Mouse (Mus musculus) telencephalon, adult 2 months (tissue): ENCODE measurements around the gene Immp2l.

Source experiments
- DNase-seq: peaks from one replicate; pipeline ENCODE4 v3.0.0-alpha.2; 2011; ENCODE audit warnings: low read depth, low spot score

Gene Immp2l

GRCm38 (mm10) chr12:41425101-41425679 lies 401.3 kb downstream of the Immp2l start:
- no peak for DNase-seq

GRCm38 (mm10) chr12:41427464-41427863 lies 403.6 kb downstream of the Immp2l start:
- DNase-seq = no peak

GRCm38 (mm10) chr12:41428806-41429205 lies 404.9 kb downstream of the Immp2l start:
- DNase-seq = no peak

DNA sequence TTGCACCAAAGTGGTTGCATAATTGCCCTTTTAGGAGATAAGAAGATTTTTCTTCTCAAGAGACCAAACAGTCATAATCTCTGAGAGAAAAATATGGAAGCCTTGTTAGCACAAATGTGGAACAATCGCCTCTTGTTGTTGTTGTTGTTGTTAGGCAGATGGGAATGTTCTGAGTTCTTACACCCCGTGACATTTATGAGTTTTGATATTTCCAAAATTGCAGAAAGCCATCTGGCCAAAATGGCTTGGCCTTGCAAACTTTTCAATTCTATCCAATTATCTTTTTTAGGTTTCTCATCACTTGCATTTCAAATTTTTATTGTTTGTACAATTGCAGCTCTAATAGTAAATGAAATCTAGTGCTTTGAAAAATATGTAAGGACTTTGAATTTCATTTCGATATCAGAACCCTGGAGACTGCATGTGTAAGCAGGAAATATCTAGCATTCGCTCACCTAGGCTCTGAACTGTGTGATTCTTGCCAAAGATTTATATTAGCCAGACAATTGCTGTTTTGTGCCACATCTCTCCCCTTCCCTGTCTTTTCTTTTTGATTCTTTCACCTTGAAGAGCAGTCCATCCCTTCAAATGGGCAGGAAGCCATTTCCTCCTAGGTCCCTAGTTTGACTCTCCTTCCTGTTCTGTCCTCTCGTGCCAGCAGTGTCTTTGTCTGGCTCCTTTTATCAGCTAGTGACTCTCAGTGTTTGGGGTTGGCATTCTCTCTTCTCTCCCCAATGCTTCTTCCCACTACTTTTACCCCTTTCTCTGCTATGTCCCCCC lies 412.5 kb downstream of the Immp2l start:
- no peak for DNase-seq

DNA sequence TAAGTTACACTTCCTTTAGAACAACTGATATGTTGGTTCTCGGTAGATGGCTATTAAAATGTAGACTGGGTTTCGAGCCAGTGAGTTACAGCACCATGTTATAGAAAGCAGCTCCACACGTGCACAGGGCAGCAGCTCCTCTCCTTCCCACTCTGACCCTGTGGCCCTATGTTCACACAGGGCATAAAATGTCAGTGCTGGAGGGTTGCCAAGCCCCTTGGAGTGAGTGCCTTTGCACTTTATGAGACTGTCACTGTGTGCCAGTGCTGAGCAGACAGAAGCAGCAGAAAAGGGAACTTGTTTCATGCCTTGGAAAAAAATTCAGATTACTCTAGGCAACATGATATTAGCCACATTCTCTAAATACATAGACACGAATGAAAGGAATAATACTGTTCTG lies 414.6 kb downstream of the Immp2l start:
- no peak for DNase-seq

GRCm38 (mm10) chr12:41468374-41468991 lies 444.6 kb downstream of the Immp2l start:
- no peak for DNase-seq

DNA sequence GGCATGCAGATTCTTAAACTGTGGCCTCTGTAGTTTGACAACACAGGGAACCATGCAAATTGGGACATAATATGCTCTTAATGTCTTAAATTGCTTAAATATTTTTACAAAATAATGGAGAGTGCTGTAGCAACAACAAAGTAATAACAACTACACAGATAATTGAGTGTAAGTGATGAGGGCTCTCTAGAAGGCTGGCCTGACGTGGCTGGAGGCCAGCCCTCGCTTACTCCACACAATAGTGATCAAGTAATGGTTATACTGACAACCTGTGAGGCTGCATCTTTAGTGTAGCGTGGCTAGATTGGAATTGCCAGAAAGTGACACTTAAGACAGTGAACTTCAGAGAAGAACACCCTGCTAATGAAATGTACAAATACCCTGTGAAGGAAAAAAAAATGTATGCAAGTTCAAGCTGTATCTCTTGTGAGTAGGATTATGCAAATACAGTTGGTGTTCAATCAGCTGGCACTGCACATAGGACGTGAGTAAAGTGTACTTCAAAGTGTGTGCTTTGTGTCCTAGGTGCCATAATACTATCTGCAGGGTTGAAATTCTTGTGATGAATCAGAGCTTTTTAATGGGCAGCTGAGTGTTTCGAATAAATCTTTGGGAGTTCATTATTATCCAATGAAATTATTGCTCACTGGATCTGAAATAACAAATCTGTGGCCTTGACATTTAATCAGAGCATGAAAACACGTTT lies 445.4 kb downstream of the Immp2l start:
- DNase-seq = no peak

GRCm38 (mm10) chr12:41481486-41481885 lies 457.6 kb downstream of the Immp2l start:
- no peak for DNase-seq

DNA sequence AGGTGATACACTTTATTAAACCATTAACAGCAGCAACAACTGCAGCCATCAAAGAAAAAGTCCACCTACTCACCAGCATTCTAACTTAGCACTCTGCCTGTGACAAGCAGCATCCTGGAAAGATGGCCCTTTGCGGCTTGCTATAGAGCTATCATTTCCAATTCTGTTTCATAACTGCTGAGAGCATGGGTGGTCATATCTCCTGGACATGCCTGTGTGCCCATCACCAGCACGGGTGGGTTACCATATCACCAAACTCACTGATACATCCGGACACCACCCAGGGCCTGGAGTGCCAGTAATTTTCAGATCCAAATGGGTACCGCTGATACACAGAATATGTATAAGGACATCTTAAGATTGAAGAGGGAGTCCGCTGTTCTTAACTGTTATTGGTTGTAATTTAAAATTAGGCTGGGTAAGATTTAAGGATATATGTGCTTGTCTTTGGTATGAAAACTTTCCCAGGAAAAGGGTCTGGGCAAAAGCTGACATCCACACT lies 459.3 kb downstream of the Immp2l start:
- peak; percentile 29 for DNase-seq

DNA sequence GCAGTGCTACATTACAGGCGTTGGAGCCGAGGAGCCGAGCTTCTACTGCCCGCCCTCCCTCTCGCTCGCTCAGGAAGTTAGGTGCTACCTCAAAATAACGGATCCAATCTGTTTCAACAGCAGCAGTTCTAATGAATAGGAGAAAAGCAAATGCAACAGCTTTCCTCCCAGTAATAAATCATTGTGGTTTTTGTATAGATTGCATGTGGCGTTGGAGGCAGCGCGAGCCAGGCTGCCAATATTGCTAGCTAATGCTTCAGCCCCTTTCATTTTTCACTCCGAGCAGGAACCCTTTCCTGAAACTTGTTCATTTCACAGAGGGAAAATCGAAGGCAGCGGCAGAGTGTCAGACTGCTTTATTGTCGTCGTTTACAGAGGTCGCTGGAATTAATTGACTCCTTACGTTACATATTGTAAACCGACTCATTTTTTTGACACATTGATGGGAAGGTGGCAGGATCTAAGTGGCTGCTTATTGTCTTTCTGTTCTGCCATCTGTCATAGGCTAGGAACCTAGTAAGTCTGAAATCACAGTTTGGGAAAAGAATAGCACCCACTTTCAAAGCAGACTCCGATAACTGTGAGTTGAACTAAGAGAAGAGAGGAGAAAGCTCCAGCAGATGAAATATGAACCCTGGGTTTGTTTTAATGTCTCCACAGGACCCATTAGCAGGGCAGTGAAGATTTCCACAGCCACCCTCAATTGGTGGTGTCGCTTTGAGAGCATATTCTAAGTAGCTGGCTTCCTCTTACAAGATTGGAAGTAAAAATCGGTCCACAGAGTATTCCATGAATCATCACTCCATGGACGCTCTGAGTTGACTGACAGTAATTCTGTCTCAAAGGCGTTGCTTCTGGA lies 459.9 kb downstream of the Immp2l start:
- DNase-seq = peak; percentile 60

DNA sequence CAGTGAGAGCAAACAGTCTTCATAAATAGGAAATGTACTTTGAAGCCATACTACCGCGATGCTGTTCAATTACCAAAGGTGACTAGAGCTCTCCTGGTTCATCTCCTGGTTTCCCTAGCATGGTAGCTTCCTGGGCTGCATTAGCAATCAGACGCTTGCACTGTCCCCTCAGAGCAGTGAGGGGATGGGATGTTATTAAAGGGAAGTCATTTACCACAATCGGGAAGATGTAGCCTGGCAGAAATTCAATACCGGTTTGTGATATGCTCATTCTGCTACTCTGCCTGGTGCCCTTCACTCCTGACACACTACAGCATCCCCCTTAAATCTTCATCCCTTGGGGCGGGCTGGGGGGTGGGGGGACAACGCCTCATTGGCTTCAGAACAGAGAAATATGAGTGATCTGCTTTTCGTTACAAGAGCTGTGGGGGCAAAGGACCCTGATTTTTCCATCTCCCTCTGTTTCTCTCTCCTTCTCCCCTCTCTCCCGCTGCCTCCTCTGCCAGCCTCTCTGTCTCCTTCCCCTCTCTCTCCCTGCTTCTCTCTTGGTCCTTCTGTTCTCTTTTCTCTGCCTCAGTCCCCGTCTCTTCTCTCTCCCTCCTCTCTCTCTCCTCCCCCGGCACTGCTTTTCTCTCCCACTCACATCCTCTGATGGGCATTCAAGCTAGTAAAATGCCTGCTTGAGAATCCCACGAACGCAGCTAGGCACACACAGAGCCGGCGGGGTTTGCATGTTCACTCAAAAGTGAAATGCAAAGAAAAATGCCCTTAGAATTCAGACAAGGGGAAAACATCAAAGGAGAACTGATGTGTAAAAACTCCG lies 461.0 kb downstream of the Immp2l start:
- peak; percentile 77 for DNase-seq

GRCm38 (mm10) chr12:41485512-41486215 lies 461.8 kb downstream of the Immp2l start:
- DNase-seq = peak; percentile 91

GRCm38 (mm10) chr12:41486331-41486730 lies 462.4 kb downstream of the Immp2l start, which contains the start of gene Lrrn3:
Gene Lrrn3 (minus strand): TSS chr12:41486431.
- no peak for DNase-seq

DNA sequence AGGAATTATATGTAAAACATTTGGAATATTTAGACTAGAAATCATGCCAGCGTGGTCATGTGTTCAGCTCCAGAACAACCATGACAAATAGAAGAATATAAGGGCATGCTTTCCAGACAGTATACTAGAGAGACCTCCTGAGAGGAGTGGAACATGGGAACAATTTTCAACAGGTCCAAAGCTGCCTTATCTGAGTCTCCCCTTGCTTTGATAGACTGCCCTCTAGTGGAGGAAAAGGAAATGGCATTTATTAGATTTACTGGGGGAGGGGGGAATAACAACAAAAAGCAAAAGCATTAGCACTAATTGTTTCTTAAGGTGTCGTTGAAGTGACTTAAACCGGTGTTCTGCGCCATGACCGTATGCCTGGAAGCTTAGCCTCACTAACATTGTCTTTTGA lies 463.1 kb downstream of the Immp2l start:
- peak; percentile 55 for DNase-seq

GRCm38 (mm10) chr12:41494620-41495019 lies 470.7 kb downstream of the Immp2l start:
- no peak for DNase-seq

GRCm38 (mm10) chr12:41500049-41500820 lies 476.3 kb downstream of the Immp2l start:
- DNase-seq = no peak

- DNase-seq = no peak
Measured at GRCm38 (mm10) chr12:41508610-41509009, 484.7 kb downstream of the Immp2l start.

GRCm38 (mm10) chr12:41510588-41510987 lies 486.7 kb downstream of the Immp2l start:
- DNase-seq = peak; percentile 54

- DNase-seq = no peak
Measured at GRCm38 (mm10) chr12:41518897-41519296, 495.0 kb downstream of the Immp2l start.
